Comparison of ENCODE assay signal across 23 mouse cellular contexts in genomic region chr2:103004599-103004998, GRCm38 (mm10).
A peak's percentile ranks its signal among the peaks of the same experiment; 100 is the strongest.
DNase-seq lines count a peak whose midpoint lies in the region; ATAC-seq and TF ChIP-seq lines count a peak whose summit lies in the region.
"Had no signal": no experiment of that assay in that cellular context is flagged by ENCODE, and none has a peak within 500 bp of the region (broad histone marks: within the 10 kb centered on the region; RNA-seq: fewer than 3 reads in every experiment).

No protein-coding gene starts in this region.

- no peak overlapping the region for H3K4me2 ChIP-seq in embryonic facial prominence, embryonic 13.5 days
- H3K4me2 ChIP-seq: heart, embryonic 13.5 days; hindbrain, embryonic 13.5 days; intestine, embryonic 15.5 days; midbrain, embryonic 15.5 days; neural tube, embryonic 15.5 days had no signal

- H3K9ac ChIP-seq in embryonic facial prominence, embryonic 13.5 days, result no peak overlapping the region
- H3K9ac ChIP-seq: forebrain, postnatal 0 days; heart, embryonic 13.5 days; hindbrain, embryonic 13.5 days; intestine, embryonic 15.5 days; liver, postnatal 0 days; midbrain, embryonic 15.5 days; neural tube, embryonic 15.5 days had no signal

- no peak for TF ChIP-seq CTCF in thymus, adult 2 months (IDR thresholded peaks at IDR 0.05; ENCODE audit: borderline replicate concordance, control insufficient read depth, extremely low read depth, insufficient read depth, low read length, poor library complexity)

- no peaks in the 10 kb centered on the region for H3K4me1 ChIP-seq in embryonic facial prominence, embryonic 13.5 days
- peaks cover 5% of the 10 kb centered on the region; the same call in 1 of the 2 replicates for H3K4me1 ChIP-seq in embryonic facial prominence, embryonic 10.5 days
- H3K4me1 ChIP-seq in thymus, adult 2 months (replicated peaks; ENCODE audit: control insufficient read depth, insufficient read depth, low read length), result peaks cover 8% of the 10 kb centered on the region
- H3K4me1 ChIP-seq: heart, embryonic 13.5 days; intestine, embryonic 15.5 days; midbrain, embryonic 15.5 days; neural tube, embryonic 15.5 days had no signal

- peak overlapping the region; percentile 11; the same call in 1 of the 2 replicates for H3K27ac ChIP-seq in embryonic facial prominence, embryonic 13.5 days
- H3K27ac ChIP-seq in embryonic facial prominence, embryonic 10.5 days (replicated peaks), result no peak overlapping the region
- H3K27ac ChIP-seq in thymus, adult 2 months (ENCODE audit: control insufficient read depth, insufficient read depth, low read length), result no peak overlapping the region
- H3K27ac ChIP-seq: gastrocnemius, adult 2 months; heart, embryonic 13.5 days; hindbrain, embryonic 13.5 days; intestine, embryonic 15.5 days; left cerebral cortex, adult 2 months; midbrain, embryonic 15.5 days; neural tube, embryonic 15.5 days had no signal

- H3K27me3 ChIP-seq in embryonic facial prominence, embryonic 13.5 days, result no peaks in the 10 kb centered on the region
- H3K27me3 ChIP-seq in embryonic facial prominence, embryonic 10.5 days (replicated peaks; ENCODE audit: low read depth, poor library complexity, severe bottlenecking), result no peaks in the 10 kb centered on the region
- H3K27me3 ChIP-seq in thymus, adult 2 months (ENCODE audit: control insufficient read depth, insufficient read depth, low read length), result no peaks in the 10 kb centered on the region
- H3K27me3 ChIP-seq: heart, embryonic 13.5 days; hindbrain, embryonic 13.5 days; intestine, embryonic 15.5 days; midbrain, embryonic 15.5 days; neural tube, embryonic 15.5 days; Patski had no signal

- no peak for TF ChIP-seq POLR2A in thymus, adult 2 months (IDR thresholded peaks at IDR 0.05; ENCODE audit: control insufficient read depth, extremely low read depth, insufficient read depth, low read length, poor library complexity)

- 47% methylated on average over 7 of the region's 7 CpGs for WGBS in embryonic facial prominence, embryonic 13.5 days
- whole genome bisulfite sequencing in embryonic facial prominence, embryonic 10.5 days, result 51% methylated on average over 7 of the region's 7 CpGs
- 23% methylated on average over 7 of the region's 7 CpGs for WGBS in thymus, adult 2 months

- no peak for DNase-seq in embryonic facial prominence, embryonic 10.5 days (ENCODE audit: low spot score)
- DNase-seq in thymus, adult 2 months, result peak; percentile 23
- DNase-seq in thymus, adult 18-20 months, result no peak
- DNase-seq in thymus, postnatal 0 days (ENCODE audit: low spot score), result peak; percentile 61
- DNase-seq in gastrocnemius, postnatal 25 days, result no peak
- no peak for DNase-seq in lung, postnatal 14 days
- DNase-seq: cerebellum, adult 8-10 months; forebrain, postnatal 0 days; gastrocnemius, adult 2 months; kidney, postnatal 25 days; layer of hippocampus, adult 9-11 months; left cerebral cortex, postnatal 4 days; liver, postnatal 0 days had no signal

- no peaks in the 10 kb centered on the region for H3K36me3 ChIP-seq in embryonic facial prominence, embryonic 13.5 days
- no peaks in the 10 kb centered on the region for H3K36me3 ChIP-seq in embryonic facial prominence, embryonic 10.5 days (replicated peaks)
- no peaks in the 10 kb centered on the region for H3K36me3 ChIP-seq in thymus, adult 2 months (ENCODE audit: control insufficient read depth, insufficient read depth, low read length)
- H3K36me3 ChIP-seq: heart, embryonic 13.5 days; hindbrain, embryonic 13.5 days; intestine, embryonic 15.5 days; midbrain, embryonic 15.5 days; neural tube, embryonic 15.5 days had no signal

- no peak for ATAC-seq in embryonic facial prominence, embryonic 13.5 days (ENCODE audit: insufficient number of reproducible peaks, insufficient read depth, low FRiP score, low TSS enrichment, low read depth)
- ATAC-seq: forebrain, postnatal 0 days; intestine, embryonic 15.5 days; liver, postnatal 0 days; midbrain, embryonic 15.5 days; Patski had no signal

- no peak overlapping the region for H3K4me3 ChIP-seq in embryonic facial prominence, embryonic 13.5 days
- no peak overlapping the region for H3K4me3 ChIP-seq in embryonic facial prominence, embryonic 10.5 days
- H3K4me3 ChIP-seq in thymus, adult 2 months (ENCODE audit: control insufficient read depth, insufficient read depth, low read length), result no peak overlapping the region
- H3K4me3 ChIP-seq: gastrocnemius, adult 2 months; heart, embryonic 13.5 days; hindbrain, embryonic 13.5 days; intestine, embryonic 15.5 days; left cerebral cortex, adult 2 months; megakaryocyte, embryonic 14.5 days; midbrain, embryonic 15.5 days; myocyte; neural tube, embryonic 15.5 days had no signal

- H3K9me3 ChIP-seq in embryonic facial prominence, embryonic 13.5 days, result no peaks in the 10 kb centered on the region
- H3K9me3 ChIP-seq in embryonic facial prominence, embryonic 10.5 days, result no peaks in the 10 kb centered on the region
- H3K9me3 ChIP-seq: heart, embryonic 13.5 days; hindbrain, embryonic 13.5 days; intestine, embryonic 15.5 days; megakaryocyte, embryonic 14.5 days; midbrain, embryonic 15.5 days; neural tube, embryonic 15.5 days had no signal

Comparison
In these comparisons a context has a peak if more than half of its experiments do, and no peak if none do; other contexts are left out.
1. DNase-seq: peak in thymus, adult 2 months (single experiment) and thymus, postnatal 0 days (single experiment); none in embryonic facial prominence, embryonic 10.5 days (single experiment), thymus, adult 18-20 months (0 of 2), gastrocnemius, postnatal 25 days (single experiment) and lung, postnatal 14 days (single experiment).